Mouse (Mus musculus) forebrain, embryonic 11.5 days (tissue): Measurements from ENCODE around the gene Pax5. TPM values are rescaled to one million over a fixed set of nuclear protein-coding genes. Genes with fewer than 3 reads are reported as not detected.

Source experiments
- ATAC-seq: fragments of 200-750 bp; cut with Nextera tagmentation; replicated peaks from 2 replicates; pipeline ENCODE4 v1.8.0; 2017; ENCODE audit warnings: moderate TSS enrichment; ENCODE audit not compliant: low FRiP score
- DNase-seq: peaks from one replicate; pipeline ENCODE4 v3.0.0-alpha.2; 2017; ENCODE audit warnings: low spot score
- H3K27ac ChIP-seq: fragments of 300-500 bp; sonication (generic); 2 replicates; pipeline ENCODE4 v1.5.1; 2014; ENCODE audit warnings: low read depth, low read length
- H3K27me3 ChIP-seq: fragments of 300-500 bp; sonication (generic); 2 replicates; pipeline ENCODE4 v1.6.1; 2014; ENCODE audit warnings: mild to moderate bottlenecking, low read length, mixed read lengths; ENCODE audit not compliant: control insufficient read depth, insufficient read depth
- H3K36me3 ChIP-seq: fragments of 300-500 bp; sonication (generic); 2 replicates; pipeline ENCODE4 v1.6.1; 2014; ENCODE audit warnings: mild to moderate bottlenecking, low read length, moderate library complexity, mixed read lengths; ENCODE audit not compliant: control insufficient read depth, insufficient read depth
- H3K4me1 ChIP-seq: fragments of 300-500 bp; sonication (generic); replicated peaks from 2 replicates; pipeline ENCODE4 v1.6.1; 2014; ENCODE audit warnings: low read length, mixed read lengths; ENCODE audit not compliant: control insufficient read depth, insufficient read depth
- H3K4me2 ChIP-seq: fragments of 300-500 bp; sonication (generic); 2 replicates; pipeline ENCODE4 v1.6.1; 2014; ENCODE audit warnings: low read depth, mild to moderate bottlenecking, low read length, moderate library complexity, mixed read lengths; ENCODE audit not compliant: severe bottlenecking
- H3K4me3 ChIP-seq: fragments of 300-500 bp; sonication (generic); 2 replicates; pipeline ENCODE4 v1.5.1; 2014; ENCODE audit warnings: low read depth, low read length
- H3K9ac ChIP-seq: fragments of 300-500 bp; sonication (generic); 2 replicates; pipeline ENCODE4 v1.6.1; 2014; ENCODE audit warnings: low read length
- H3K9me3 ChIP-seq: fragments of 300-500 bp; sonication (generic); 2 replicates; pipeline ENCODE4 v1.6.1; 2016; ENCODE audit warnings: low read length, mixed read lengths; ENCODE audit not compliant: control insufficient read depth
- WGBS: fragments of 180-500 bp; shearing (Covaris S2); extraction: QIAGEN DNeasy Blood & Tissue Kit; methylation state at CpG from one replicate; pipeline ENCODE4 v1.1.7; 2014; 5-methylcytosine and 5-hydroxymethylcytosine counted together
- polyA plus RNA-seq: library from polyadenylated mRNA; unstranded; fragments of >200 nt; fragmentation: Nextera tagmentation; extraction: Ambion mirVana; gene quantifications from 2 replicates; pipeline ENCODE4 v1.2.1, GENCODE M21; 2014

Pax5 gene
- polyA plus RNA-seq, 1 experiment from 2014 or later, result 0.11 TPM

DNA sequence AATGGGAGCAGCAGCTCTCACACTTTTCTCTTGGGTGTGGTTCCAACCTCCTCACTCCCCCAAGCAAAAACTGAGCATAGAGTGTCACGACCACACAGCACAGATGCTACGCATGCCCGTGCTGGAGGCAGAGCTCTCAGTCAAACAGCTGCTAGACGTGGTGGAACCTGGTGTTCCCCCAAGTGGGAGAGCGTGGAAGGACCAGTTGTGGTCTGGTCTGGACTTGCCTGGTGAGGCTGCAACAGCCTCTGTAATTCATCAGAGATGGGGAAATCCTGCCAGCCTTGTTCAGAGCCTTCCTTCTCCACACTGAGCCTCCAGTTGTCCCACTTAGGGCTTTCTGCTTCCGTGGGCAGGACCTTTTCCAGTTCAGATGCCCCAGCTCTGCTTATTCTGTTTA, 80.2 kb downstream of the Pax5 start:
- H3K36me3 ChIP-seq, result no peaks in the 10 kb centered on the region
- no peaks in the 10 kb centered on the region for H3K4me1 ChIP-seq
- H3K27ac ChIP-seq, result no peak overlapping the region
- H3K4me3 ChIP-seq, result no peak overlapping the region
- no peak overlapping the region for H3K4me2 ChIP-seq
- no peak for DNase-seq
- no peaks in the 10 kb centered on the region for H3K27me3 ChIP-seq
- 80% methylated on average over 6 of the region's 6 CpGs for WGBS
- no peak overlapping the region for H3K9ac ChIP-seq
- no peak for ATAC-seq
- H3K9me3 ChIP-seq, result no peaks in the 10 kb centered on the region

DNA sequence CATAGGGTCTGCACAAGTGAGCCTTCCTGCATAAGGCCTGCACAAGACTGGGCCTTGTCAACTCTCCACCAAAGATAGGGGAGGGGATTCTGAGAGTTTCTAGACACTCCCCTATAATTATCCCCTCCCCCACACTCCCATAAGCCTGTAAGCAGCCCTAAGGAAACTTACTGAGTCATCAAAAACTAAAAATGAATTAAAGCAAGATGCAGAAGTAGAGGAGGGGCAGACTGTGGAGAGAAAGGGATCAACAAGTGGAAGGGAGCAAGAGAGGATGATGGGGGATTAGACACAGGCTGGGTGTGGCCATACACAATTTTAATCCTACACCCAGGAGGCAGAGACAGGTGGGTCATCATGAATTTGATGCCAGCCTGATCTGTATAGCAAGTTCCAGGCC, 82.4 kb downstream of the Pax5 start:
- ATAC-seq, result no peak

DNA sequence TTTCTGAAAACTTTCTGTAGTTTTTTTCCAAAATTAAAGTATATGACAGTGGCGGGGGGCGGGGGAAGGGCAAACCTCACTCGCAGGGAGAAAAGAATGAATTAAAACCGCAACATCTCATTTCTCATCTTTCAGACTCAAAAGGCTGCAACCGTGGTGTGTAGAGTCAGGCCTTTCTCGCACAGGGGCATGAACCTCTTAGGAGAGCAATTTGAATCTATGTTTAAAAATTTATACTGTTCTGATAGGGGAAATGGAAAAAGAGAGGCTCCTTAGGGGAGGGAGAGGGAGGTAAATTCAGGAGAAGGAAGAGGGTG, 85.2 kb downstream of the Pax5 start:
- H3K9me3 ChIP-seq, result no peaks in the 10 kb centered on the region
- no peaks in the 10 kb centered on the region for H3K36me3 ChIP-seq
- no peak overlapping the region for H3K27ac ChIP-seq
- H3K27me3 ChIP-seq, result no peaks in the 10 kb centered on the region
- H3K4me3 ChIP-seq, result no peak overlapping the region
- WGBS, result 93% methylated on average over 6 of the region's 6 CpGs
- DNase-seq, result no peak
- no peaks in the 10 kb centered on the region for H3K4me1 ChIP-seq
- H3K9ac ChIP-seq, result no peak overlapping the region
- no peak overlapping the region for H3K4me2 ChIP-seq
- ATAC-seq, result no peak

More for the DNA sequence above, 82.4 kb downstream of the Pax5 start:
- Histone ChIP-seq H3K27me3 (no peaks in the 10 kb centered on the region), H3K4me2 (no peak overlapping the region), H3K9me3 (no peaks in the 10 kb centered on the region), H3K4me1 (no peaks in the 10 kb centered on the region), H3K4me3 (no peak overlapping the region), H3K36me3 (no peaks in the 10 kb centered on the region), H3K9ac (no peak overlapping the region), H3K27ac (no peak overlapping the region)
- no peak for DNase-seq

DNA sequence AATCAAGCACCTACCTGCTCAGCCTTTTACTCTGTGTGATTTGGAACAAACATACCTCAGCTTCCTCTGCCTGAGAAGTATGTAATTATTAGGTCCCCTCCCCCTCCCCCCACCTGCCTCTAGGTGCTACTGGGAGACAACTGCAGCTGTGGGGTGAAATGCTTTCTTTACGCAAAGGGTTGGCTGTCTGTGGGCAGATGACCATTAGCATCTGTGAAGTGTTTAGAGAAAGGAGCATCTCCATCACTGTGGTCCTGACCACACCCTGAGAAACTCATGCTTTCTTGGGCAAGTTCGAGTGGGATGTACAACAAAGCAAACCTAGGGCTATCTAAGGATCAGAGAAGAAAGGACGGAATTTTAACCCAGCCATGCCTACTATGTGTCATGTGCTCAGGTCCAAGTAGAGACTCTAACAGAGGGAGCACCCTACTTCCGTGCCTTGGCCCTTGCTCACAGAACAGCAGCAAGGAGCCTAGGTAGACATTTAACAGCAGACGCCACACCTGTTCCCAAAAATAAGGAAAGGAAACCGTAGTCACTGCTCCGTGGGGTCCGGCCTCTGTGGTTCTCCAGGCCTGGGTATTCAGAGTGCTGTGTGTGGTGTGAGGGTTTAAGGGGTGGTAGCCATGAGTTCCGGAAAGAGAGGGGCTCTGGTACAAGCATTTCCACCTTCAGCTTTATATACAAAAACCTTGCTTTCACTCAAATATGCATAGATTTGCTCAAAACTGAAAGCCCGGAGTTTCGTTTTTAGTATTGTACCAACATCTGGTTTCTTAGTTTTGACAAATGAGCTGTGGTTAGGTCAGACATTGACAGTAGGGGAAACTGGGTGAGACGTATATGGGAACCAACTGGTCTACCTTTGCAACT, 85.8 kb downstream of the Pax5 start:
- H3K36me3 ChIP-seq, result no peaks in the 10 kb centered on the region
- 89% methylated on average over 12 of the region's 12 CpGs for WGBS
- H3K27me3 ChIP-seq, result no peaks in the 10 kb centered on the region
- no peaks in the 10 kb centered on the region for H3K9me3 ChIP-seq
- ATAC-seq, result no peak
- DNase-seq, result no peak
- no peak overlapping the region for H3K4me2 ChIP-seq
- no peak overlapping the region for H3K4me3 ChIP-seq
- H3K27ac ChIP-seq, result no peak overlapping the region
- H3K4me1 ChIP-seq, result no peaks in the 10 kb centered on the region
- H3K9ac ChIP-seq, result no peak overlapping the region

DNA sequence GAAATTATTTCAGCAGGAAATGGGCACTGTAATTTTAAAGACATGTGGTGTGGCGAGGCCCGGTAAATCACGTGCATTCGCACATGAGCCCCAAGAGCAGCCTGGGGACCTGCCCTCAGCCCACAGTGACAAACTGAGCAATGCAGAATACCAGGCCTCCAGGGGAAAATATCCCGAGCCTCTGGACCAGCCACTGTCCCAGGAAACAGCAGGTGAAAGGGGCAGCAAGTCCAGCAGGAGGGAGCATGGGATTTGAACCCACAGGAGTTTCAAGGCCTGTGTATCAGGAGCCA, 86.9 kb downstream of the Pax5 start:
- H3K9ac ChIP-seq, result no peak overlapping the region
- H3K4me2 ChIP-seq, result no peak overlapping the region
- H3K4me3 ChIP-seq, result no peak overlapping the region
- H3K27ac ChIP-seq, result no peak overlapping the region
- no peaks in the 10 kb centered on the region for H3K27me3 ChIP-seq
- H3K36me3 ChIP-seq, result no peaks in the 10 kb centered on the region
- ATAC-seq (no peak), DNase-seq (no peak)
- 83% methylated on average over 5 of the region's 5 CpGs for whole genome bisulfite sequencing
- H3K9me3 ChIP-seq, result no peaks in the 10 kb centered on the region
- H3K4me1 ChIP-seq, result no peaks in the 10 kb centered on the region

DNA sequence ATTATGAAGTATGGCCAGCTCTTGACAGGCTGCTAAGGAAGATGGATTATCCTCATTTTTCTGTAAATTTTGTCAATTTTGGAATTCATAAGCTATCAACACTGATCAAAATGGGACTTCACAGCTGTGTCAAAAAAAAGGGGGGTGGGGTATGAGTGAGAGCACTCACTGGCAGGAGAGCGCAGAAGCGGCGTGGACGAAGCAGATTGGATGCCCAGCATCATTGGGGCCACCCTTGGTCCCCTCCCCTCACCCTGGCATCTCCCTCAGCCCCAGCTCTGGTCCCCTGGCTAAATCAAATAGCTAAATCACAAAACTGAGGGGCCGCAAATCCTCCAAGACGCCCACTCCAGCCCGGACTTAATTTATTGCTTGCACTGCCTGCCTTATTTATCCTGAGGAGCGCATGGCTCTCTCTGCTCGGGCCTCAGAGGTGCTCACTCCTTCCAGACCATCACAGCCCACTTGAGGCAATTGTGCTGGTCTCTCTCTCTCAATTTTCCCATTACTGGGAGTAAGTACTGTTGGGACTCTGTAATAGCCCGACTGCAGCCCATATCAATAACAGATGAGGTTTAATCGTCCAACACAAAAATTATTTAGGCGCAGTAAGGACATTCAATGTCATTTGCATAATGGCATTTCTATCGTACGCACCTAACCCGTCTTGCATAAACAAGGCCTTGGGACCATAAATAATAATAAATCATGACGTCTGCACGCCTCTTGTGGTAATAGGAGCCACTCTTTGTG, 87.4 kb downstream of the Pax5 start:
- DNase-seq, result no peak
- Histone ChIP-seq H3K4me2 (no peak overlapping the region), H3K27ac (no peak overlapping the region), H3K4me3 (no peak overlapping the region), H3K36me3 (no peaks in the 10 kb centered on the region), H3K9me3 (no peaks in the 10 kb centered on the region), H3K9ac (no peak overlapping the region), H3K27me3 (no peaks in the 10 kb centered on the region), H3K4me1 (no peaks in the 10 kb centered on the region)
- no peak for ATAC-seq
- 91% methylated on average over 17 of the region's 17 CpGs for WGBS

DNA sequence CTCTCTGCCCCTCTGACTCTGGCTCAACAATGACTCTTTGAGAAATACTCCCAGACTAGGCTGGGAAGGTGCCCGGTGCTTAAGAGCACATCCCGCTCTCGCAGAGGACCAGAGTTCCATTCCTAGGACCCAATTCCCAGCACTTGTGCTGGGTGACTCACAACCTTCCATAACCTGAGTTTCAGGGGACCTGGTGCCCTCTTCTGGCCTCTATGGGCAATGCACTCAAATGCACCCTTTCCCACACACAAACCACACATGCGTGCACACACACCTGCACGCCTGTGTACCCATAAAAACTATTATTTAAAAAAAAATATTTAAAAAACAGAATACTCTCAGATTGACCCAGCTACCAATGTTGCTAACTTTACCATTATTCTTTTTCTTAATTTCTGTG, 90.0 kb downstream of the Pax5 start:
- no peaks in the 10 kb centered on the region for H3K9me3 ChIP-seq
- H3K4me1 ChIP-seq, result no peaks in the 10 kb centered on the region
- no peak overlapping the region for H3K9ac ChIP-seq
- H3K4me3 ChIP-seq, result no peak overlapping the region
- DNase-seq (no peak), ATAC-seq (no peak)
- 95% methylated on average over 5 of the region's 5 CpGs for WGBS
- no peak overlapping the region for H3K27ac ChIP-seq
- H3K36me3 ChIP-seq, result no peaks in the 10 kb centered on the region
- no peak overlapping the region for H3K4me2 ChIP-seq
- H3K27me3 ChIP-seq, result no peaks in the 10 kb centered on the region

DNA sequence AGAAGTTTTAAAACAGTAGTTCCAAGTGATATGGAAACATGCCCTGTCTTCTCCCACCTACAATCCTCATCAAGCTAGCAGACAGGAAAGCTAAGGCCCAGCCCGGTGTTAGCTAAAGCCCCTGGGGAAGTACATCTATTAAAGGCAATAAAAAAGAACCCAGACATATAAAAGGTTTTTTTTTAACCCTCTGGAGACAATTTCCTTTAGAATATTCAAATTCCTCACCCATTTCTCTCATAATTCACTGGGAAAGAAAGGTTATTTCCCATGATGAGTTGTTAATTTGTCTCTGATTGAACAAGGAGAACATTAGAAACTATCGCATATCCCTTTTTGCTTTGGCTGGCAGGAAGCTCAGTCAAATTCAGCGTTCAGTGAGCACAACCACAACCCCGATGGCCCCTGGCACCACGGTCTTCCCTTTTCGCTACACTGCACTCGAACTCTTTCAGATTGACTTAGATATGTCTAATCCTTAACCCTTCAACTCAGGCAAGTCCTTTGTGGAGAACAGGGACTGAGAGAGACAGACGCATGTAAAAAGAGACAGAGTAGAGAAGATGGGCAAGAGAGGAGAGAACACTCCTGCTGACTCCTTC, 96.1 kb downstream of the Pax5 start:
- Histone ChIP-seq H3K4me2 (no peak overlapping the region), H3K27me3 (no peaks in the 10 kb centered on the region), H3K9ac (no peak overlapping the region), H3K4me1 (no peaks in the 10 kb centered on the region), H3K36me3 (no peaks in the 10 kb centered on the region), H3K4me3 (no peak overlapping the region), H3K9me3 (no peaks in the 10 kb centered on the region), H3K27ac (no peak overlapping the region)
- DNase-seq (no peak), ATAC-seq (no peak)
- 92% methylated on average over 8 of the region's 8 CpGs for WGBS
